Mouse (Mus musculus) olfactory bulb, adult 2 months (tissue): ENCODE measurements at regions not wholly inside any gene's neighbourhood (a gene's known extent, or its start where the extent isn't known, plus 50 kb on each side); places are given as distances from the start of the nearest gene placed in this dataset.

Source experiments
- CTCF ChIP-seq: fragments of 200-500 bp; IDR thresholded peaks from 2 replicates; pipeline ENCODE4 v1.5.1; 2012; ENCODE audit warnings: low read depth, mild to moderate bottlenecking, low read length, moderate library complexity; ENCODE audit not compliant: insufficient read depth
- POLR2A ChIP-seq: fragments of 200-500 bp; IDR thresholded peaks from 2 replicates; pipeline ENCODE4 v1.6.1; 2012; ENCODE audit warnings: mild to moderate bottlenecking, low read depth, low read length, moderate library complexity; ENCODE audit not compliant: insufficient read depth

DNA sequence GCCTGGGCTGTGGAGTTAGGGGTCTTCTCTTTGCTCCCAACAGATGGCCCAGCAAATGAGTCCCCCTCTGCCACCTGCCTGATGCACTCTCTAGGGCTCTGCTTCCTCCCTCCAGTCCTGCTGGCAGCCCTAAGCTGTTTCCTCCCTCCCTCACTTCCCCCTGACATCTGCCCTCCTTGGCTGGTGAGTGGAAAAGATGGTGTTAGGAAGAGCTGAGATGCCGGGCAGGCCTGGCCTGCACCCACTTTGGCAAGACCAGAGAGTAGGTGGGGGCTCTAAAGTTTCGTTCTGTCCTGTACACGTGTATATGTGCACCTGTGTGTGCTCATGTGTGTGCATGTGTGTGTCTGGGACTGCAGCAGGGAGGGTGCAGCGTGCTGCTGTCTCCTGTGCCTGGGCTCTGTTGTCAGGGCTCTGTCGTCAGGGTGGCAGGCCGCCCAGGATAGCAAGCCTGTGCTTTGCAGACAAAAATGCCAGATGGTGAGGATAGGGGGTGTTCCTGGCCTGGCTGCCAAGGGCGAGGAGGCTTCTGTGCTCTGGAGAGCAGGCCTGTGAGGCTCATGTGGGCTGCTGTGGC lies 91.7 kb downstream of the Rps24 start:
- TF ChIP-seq CTCF (no peak), POLR2A (no peak)
